Mouse (Mus musculus) adrenal gland, adult 2 months (tissue): ENCODE results near the gene Kif6. TPM values are rescaled to one million over a fixed set of nuclear protein-coding genes. Genes with fewer than 3 reads are reported as not detected.

ENCODE experiments used
- DNase-seq: peaks from one replicate; pipeline ENCODE4 v3.0.0; 2021
- polyA plus RNA-seq: library from polyadenylated mRNA; depleted of rRNA; stranded (reverse); fragments of >200 nt; gene quantifications from 2 replicates; pipeline ENCODE4 v1.2.3, GENCODE M21; 2012
- total RNA-seq, 2 experiments: library from RNA; stranded (reverse); gene quantifications; 2 replicates each; pipeline ENCODE4 v1.2.3; 2021

Gene Kif6
- total and polyA plus RNA-seq, 3 experiments, result 0.08 to 0.55 (median 0.35) TPM

DNA sequence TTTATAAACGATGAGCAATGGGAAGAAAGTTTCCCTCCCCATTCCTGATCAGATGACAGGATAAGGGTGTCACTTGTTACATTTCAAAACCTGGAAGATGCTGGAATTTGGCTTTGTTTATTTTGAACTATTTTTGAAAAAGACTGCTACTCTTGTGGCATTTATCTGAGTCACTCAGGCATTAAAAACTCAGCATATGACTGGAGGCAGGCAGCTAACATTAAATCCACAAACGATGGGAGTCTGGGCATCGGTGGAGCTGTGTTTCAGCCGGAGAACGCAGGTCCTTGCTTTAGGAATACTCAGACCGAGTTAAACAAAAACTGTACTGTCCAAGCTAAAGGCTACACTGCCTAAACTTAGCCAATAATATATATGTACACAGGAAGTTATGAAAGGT, 46.7 kb downstream of the Kif6 start:
- no peak for DNase-seq

DNA sequence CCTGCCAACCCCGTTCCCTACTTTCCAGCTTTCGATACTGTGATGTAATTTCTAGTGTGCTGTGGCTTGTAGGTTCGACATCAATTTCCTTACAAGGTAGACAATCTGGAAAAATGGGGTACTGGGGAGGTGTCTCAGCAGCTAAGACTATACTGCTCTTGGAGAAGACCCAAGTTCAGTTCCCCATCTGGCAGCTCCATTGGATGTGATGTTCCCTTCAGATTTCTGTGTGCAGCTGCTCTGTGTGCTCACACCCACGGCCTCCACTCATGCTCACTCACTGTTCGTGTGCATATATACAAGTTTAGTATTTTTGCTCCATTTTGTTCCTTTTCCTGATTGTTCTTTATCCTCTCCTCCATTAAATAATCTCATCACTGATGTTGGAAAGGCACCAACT, 51.8 kb downstream of the Kif6 start:
- no peak for DNase-seq

GRCm38 (mm10) chr17:49668296-49668695, 53.4 kb downstream of the Kif6 start:
- DNase-seq, result no peak

GRCm38 (mm10) chr17:49671921-49672339, 57.0 kb downstream of the Kif6 start:
- no peak for DNase-seq

- DNase-seq, result no peak
These were observed 57.5 kb downstream of the Kif6 start for GRCm38 (mm10) chr17:49672421-49672820.

- no peak for DNase-seq
These were observed 60.7 kb downstream of the Kif6 start for GRCm38 (mm10) chr17:49675629-49676028.

DNA sequence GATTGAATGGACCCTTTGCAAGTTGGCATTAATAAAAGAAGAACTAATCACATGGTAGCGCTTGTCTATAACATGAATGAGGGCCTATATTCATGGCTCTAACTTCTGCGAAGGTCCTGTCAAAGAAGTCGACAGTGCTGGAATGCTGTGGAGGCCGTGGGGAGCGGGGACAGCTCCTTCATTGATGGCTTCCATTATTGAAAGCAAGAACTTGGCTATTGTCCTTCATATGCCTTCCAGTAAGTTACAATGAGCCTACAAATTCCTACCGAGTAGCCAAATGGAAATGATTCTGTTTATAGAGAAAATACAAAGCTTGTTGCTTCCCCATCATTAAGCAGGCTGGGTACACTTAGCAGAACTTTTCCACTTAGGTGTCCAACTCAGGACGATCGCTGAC, 66.5 kb downstream of the Kif6 start:
- no peak for DNase-seq

GRCm38 (mm10) chr17:49684146-49684545, 69.2 kb downstream of the Kif6 start:
- DNase-seq, result no peak

DNA sequence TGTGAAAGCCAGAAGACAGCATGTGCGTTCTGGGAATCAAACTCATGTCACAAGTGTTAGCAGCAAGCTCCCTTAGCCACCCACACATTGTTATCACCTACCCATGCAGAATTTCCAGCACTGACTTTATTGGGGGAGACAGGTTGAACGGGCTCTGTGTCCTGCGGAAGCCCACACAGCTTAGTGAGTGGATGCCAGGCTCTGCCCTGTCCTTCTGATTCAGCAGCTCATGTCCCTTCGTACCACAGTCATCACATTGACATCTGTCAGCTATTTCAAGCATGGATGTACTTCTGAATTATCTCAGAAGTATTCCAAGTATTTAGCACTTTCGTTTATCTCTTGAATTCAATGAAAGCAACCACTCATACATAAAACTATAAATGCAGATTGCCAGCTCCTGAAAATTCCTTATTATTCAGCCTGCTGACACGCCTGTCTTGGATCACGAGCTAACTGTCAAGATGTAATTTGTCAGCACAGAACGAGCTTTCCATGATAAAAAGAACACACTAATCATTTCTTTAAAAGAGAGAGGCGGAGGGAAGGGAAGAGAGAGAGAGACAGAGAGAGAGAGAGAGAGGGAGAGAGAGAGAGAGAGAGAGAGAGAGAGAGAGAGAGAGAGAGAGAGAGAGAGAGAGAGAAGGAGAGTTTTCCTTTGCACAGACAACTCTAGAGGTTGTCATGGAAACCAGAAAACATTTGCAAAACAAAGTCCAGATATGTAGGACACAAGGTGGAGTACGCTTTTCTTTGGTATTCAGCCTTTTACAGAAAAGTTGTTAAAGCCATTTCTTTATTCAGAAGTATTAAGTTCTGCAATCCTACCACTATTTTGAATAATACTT, 75.9 kb downstream of the Kif6 start:
- no peak for DNase-seq

DNA sequence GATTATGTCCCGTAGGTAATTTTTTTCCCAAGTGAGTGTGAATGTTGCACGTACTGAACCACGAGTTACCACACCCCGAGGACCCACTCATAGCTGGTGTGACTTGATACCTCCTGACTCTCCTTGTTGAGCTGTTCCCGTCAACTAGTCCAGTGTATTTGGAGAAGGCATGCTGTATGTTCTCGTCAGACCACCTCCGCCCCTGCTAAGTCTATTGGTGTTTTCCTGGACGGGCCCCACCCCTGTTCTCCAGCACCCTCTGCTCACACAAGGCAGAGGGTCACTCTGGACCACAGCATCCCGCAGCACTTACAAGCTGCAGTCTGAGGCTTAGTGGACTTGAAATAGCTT, 76.5 kb downstream of the Kif6 start:
- no peak for DNase-seq

DNA sequence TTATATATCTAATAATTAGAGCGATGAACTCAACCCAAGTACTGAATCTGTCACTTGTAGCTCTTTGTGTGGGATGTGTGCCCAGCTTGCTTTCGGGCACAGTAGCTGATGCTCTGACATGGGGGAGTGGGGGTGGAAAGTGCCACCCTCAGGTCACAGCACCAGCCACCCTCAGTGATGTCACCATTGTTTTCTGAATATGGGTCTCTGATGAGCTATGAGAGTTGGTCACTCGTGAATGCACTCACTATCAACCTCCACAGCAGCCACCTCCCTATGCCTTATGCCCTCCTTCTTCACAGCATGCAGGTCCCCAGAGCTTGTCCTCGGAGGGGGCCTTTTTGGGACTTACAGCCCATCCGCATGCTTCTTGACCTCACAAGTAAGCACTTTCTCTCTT, 78.3 kb downstream of the Kif6 start:
- no peak for DNase-seq

- no peak for DNase-seq
These were observed 82.3 kb downstream of the Kif6 start for GRCm38 (mm10) chr17:49697220-49697619.

DNA sequence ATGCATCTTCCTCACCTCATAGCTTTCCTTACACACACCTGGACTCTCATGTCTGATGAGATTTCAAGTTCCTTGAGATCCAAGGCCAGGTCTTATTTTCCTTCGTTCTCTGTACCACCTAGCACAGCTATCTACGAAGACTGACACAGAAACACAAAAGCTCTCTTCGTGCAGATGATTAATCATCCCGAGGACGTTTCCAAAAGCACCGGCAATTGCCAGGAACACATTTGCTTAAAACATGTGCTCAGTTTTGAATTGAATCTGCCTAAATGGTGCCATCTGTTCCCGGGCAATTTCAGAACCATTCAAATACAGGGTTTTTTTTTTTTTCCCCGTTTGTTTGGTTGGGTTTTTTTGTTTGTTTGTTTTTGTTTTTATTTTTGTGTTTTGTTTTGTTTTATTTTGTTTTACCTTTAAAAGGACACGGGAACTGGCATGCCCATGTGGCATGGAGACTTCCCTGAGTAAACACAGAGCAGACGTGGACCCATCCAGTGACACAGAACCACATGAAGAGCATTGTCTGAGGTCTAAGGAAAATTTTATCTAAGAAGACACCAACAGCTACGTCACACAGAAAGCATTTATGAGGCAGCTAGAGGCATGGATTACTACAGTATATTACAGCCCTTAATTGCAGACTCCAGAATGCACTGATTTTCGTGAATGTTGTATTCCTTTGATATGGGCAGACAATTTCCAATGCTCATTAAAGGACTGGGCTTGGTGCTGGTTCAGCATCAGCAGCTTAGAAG, 88.7 kb downstream of the Kif6 start:
- peak; percentile 5 for DNase-seq

GRCm38 (mm10) chr17:49709192-49709591, 94.3 kb downstream of the Kif6 start:
- DNase-seq, result no peak

DNA sequence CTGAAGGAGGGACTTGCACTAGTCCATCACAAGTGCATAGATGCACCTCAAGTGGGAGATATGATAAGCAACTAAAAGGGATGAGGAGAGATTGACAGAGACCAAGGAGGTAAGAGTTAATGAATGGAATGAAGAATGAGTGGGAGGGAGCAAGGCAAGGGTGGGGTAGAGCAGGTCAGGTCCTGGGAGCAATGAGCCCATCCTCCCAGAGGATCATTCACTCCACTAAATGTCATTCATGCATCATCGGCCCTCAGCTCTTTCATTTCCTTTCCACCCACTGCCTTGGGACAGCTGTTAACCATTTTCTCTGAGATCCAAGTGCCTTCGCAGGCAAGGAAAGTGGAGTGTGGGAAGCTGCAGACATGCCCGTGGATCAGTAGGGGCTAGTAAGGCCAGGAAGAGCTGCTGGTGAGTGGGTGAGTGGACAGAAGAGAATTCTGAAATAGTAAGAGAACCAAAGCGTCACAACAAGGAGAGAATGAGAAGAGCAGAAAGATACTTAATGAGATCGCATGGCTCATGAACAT, 95.2 kb downstream of the Kif6 start:
- no peak for DNase-seq

DNA sequence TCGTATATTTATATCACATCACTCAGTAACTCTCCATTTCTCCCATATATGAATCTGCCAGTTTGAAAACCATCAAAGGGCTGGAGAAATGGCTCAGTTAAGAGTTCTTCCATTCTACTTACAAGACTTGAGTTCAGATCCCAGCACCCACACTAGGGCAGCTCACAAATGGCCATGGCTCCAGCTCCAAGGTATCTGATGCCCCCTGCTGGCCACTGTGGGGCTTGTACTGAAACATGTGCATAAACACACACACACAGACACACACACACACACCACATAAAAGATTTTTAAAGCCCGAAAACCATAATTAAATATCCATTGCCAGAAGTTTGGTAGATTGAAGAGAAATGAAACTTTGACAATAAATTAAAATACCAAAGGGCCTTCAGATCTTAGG, 111.3 kb downstream of the Kif6 start:
- no peak for DNase-seq

DNA sequence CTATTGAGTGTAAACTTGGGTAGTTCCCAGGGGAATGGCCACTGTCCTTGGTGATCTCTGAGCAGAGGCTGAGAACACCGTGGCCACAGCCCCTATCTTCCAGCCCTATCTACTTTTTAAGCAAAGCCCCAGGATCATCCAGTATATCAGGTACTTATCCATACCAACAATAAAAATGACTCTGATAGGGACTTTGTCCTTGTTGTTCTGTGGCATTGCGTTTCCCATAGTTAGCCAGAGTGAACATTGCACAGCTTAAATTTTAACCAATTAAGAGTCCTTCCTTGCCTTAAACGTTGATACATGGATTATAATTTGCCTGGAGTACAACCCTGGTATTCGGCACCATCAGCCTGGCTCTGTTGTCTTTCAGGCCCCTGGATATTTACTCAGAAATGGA, 112.0 kb downstream of the Kif6 start:
- DNase-seq, result no peak

- DNase-seq, result no peak
These were observed 112.6 kb downstream of the Kif6 start for GRCm38 (mm10) chr17:49727428-49728045.

- no peak for DNase-seq
These were observed 114.9 kb downstream of the Kif6 start for GRCm38 (mm10) chr17:49729856-49730255.

- DNase-seq, result no peak
These were observed 117.8 kb downstream of the Kif6 start for GRCm38 (mm10) chr17:49732706-49733105.

GRCm38 (mm10) chr17:49734079-49734478, 119.1 kb downstream of the Kif6 start:
- DNase-seq, result no peak

GRCm38 (mm10) chr17:49734776-49735175, 119.8 kb downstream of the Kif6 start:
- no peak for DNase-seq

- DNase-seq, result no peak
These were observed 121.4 kb downstream of the Kif6 start for GRCm38 (mm10) chr17:49736364-49736763.
